Mouse (Mus musculus) colon, adult 2 months (tissue): ENCODE data around the gene Rpl19. TPM values are rescaled to one million over a fixed set of nuclear protein-coding genes. Genes with fewer than 3 reads are reported as not detected.

Experiments used
- polyA plus RNA-seq: library from polyadenylated mRNA; depleted of rRNA; stranded (reverse); fragments of >200 nt; gene quantifications from 2 replicates; pipeline ENCODE4 v1.2.3, GENCODE M21; 2012; rRNA removed

Rpl19 gene
- 480 and 591 TPM in 2 replicates for polyA plus RNA-seq

GRCm38 (mm10) chr11:98026570-98027296 is at the start of gene Rpl19:
Gene Rpl19, plus strand, starts transcription at chr11:98026710.

GRCm38 (mm10) chr11:97985727-97986677 is 40.5 kb upstream of the Rpl19 start, which contains the start of gene Plxdc1:
Gene Plxdc1, minus strand, starts transcription at chr11:97986444.

DNA sequence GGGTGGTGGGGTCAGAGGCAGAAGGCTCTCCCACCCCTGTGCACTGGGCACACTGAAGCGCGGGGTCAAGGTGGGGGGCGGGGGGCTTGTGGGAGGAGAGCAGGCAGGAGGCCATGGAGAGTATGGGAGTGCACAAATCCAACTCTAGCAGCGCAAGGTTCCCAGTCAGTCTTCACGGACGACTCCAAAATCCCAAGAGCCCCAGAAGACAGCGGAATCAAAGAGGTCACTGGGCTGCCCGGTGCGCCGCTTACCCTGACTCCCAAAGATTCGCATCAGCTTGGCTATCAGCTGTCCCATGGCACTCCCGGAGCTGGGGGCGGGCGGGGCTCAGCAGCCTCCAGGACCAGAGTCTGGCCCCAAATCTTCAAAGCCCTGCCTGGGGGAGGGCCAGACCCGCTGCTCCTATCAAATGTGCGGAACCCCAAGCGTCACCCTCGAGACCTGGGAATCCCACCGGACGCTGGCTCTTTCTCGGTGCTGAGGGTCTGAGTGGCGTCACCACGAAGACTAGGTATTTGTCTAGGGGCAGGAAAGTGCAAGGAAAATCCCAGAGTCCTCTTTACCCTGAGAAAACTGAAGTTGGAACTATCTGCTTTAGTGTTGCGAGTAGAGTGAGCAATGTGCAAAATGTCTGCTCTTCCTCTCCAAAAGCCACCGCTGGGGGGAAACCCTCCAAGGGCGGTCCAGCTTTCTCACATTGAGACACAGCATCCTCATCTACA is 30.8 kb upstream of the Rpl19 start, which contains the start of gene Arl5c:
Gene Arl5c, minus strand, starts transcription at position 618 of the 725 bp plus-strand sequence.

GRCm38 (mm10) chr11:98022555-98023371 is 3.7 kb upstream of the Rpl19 start, which contains the start of gene Cacnb1:
Gene Cacnb1, minus strand, starts transcription at chr11:98023034.

GRCm38 (mm10) chr11:98052989-98053834 is 26.7 kb downstream of the Rpl19 start, which contains the start of gene Stac2:
Gene Stac2, minus strand, starts transcription at chr11:98053462.

Other genes with a start within 250 kb of the Rpl19 start
- 86.3 and 88.2 TPM in 2 replicates for gene Rpl23, start 244.3 kb upstream of the Rpl19 start, polyA plus RNA-seq
- 238 and 246 TPM in 2 replicates for gene Lasp1, start 227.7 kb upstream of the Rpl19 start, polyA plus RNA-seq
- gene B230217C12Rik, start 185.9 kb upstream of the Rpl19 start, polyA plus RNA-seq: 1.4 and 2.0 TPM in 2 replicates
- gene Fbxo47, start 142.6 kb upstream of the Rpl19 start, polyA plus RNA-seq: 0.14 TPM in 2 replicates
- 2.0 and 2.4 TPM in 2 replicates for gene Plxdc1, start 40.3 kb upstream of the Rpl19 start, polyA plus RNA-seq
- gene Arl5c, start 30.5 kb upstream of the Rpl19 start, polyA plus RNA-seq: 1.1 and 1.3 TPM in 2 replicates
- 18.1 and 18.5 TPM in 2 replicates for gene Cacnb1, start 3.7 kb upstream of the Rpl19 start, polyA plus RNA-seq
- 0.47 and 0.53 TPM in 2 replicates for gene Stac2, start 26.8 kb downstream of the Rpl19 start, polyA plus RNA-seq
- gene Fbxl20, start 123.7 kb downstream of the Rpl19 start, polyA plus RNA-seq: 13.8 and 15.1 TPM in 2 replicates
- gene Med1, start 166.6 kb downstream of the Rpl19 start, polyA plus RNA-seq: 7.0 and 7.1 TPM in 2 replicates
- gene Cdk12, start 176.3 kb downstream of the Rpl19 start, polyA plus RNA-seq: 9.5 and 11.4 TPM in 2 replicates